Mouse (Mus musculus): ENCODE measurements around the gene Ttc7.

DNA sequence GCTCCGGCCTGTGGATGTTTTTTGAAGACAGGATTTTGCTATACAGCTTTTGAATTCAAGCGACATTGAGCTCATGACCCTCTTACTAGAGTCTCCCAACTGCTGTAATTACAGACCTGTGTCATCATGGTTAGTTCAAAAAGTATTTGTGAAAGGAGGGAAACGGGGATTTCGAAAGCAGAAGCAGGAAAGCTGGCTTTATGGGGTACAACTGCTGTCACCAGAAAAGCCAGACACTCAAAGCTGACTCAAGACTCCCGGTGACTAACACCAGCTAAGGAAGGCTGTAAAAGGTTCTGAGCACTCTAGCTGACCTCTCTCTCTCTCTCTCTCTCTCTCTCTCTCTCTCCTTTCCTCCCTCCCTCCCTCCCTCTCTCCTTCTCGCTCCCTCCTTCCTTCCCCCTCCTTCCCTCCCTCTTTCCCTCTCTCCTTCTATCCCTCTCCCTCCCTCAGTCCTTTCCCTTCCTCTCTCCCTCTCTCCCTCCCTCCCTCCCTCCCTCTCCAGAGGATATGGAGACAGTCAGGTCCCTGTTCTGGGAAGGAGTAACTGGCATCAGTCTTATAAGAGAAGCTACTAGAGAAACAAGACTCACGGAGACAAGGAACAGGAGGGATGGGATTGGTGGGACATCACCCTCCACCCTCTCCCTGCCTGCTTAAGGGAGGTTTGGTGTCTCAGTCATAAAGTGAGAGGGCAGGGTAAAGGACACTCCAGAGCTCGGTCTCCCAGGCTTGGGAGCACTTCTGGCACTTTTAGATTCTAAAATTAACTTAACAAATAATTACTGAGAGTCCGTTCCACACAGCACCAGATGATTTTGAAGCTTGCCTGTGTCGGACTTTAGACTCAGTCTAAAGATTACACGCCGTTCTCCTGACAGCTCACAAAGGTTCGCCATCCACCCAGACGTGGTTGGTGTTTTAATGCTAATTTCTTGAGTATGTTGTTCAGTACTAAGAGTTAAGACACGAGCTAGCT, 7.0 kb upstream of the Ttc7 start:
- no peak for TF ChIP-seq CTCF (IDR thresholded peaks at IDR 0.05; ENCODE audit: borderline replicate concordance, insufficient read depth, low read depth, low read length)
- TF ChIP-seq POLR2A (IDR thresholded peaks at IDR 0.05; ENCODE audit: borderline replicate concordance, insufficient read depth, low read length) = no peak

Measured in cerebellum, adult 2 months (tissue).